Mouse (Mus musculus) embryo, embryonic 10 days (tissue): ENCODE data around the gene Gm973.
A peak's percentile ranks its signal among the peaks of the same experiment; 100 is the strongest.

Experiments used
- DNase-seq: peaks from one replicate; pipeline ENCODE4 v3.0.0-alpha.2; 2015; ENCODE audit warnings: low spot score

The Gm973 gene

DNA sequence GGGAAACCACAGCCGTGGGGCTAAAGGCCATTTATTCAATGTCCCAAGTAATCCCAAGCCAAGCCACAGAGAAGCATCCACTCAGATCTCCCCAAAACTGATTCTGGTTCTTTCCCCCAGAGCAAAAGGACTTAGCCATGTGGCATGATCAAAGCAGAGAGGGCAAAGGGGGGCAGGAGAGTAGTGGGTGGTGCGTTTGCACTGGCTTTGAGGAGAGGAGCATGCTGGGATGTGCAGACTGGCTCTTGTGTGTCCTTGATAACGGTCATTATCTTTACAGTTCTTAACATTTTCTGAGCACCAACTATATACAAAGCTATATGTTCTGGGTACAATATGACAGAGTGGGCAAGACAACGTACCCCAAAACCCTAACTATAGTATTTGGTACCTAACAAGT, 23.6 kb upstream of the Gm973 start:
- no peak for DNase-seq

DNA sequence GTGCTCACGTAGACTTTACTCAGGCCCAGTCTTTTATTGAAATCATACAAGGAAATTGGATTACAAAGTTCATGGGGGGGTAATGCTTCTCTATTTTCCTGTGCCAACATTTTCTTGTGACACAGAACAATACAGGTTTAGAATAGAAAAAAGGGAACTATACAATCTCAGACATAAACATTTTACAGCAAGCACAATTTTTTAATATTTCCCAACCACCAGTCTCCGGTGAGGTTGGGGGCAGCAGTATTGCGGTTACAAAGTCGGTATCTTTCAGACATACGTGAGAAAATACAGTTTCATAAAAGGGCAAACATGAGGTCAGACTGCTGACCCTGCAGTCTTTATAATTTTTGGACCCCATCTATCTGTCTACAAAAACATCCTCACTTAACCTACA, 20.1 kb upstream of the Gm973 start:
- no peak for DNase-seq

DNA sequence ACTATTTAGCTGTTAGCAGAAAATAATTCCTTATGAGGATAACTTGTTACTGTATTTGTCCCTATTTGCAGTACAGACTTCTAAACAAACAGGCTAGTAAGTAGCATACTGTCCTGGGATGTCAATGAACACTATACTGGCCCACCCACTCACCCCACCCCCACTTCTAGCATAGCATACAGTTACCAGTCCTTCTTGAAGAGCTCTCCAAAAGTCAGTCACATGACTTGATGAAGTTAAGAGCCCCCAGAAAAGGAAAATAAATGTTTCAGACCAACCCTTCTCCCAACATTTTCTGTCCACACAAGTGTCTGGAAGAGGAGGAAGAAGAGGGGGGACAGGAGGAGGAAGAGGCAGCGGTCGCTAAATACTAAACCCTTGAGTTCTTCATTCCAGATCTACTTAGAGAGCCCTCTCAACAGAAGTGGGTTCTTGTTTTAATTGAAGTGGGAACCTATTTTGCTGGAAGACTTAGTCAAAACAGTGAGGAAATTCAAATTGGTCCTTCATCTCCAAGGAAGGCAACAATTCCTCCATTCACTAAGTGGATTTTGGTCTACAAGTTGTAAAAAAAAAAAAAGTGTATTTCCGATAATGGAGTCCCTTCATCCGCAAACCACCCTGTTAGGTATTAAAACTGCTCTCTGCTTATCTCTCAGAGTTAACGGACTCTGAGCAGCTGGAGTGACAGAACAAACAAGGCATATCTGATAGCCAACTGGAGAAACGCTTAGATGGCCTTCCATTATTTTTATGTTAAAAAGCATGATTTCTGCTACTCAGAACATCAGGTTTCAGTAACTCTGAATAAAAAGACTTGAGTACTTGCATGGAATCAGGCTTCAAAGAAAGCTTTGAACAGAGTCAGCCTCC, 18.1 kb upstream of the Gm973 start:
- DNase-seq, result no peak

DNA sequence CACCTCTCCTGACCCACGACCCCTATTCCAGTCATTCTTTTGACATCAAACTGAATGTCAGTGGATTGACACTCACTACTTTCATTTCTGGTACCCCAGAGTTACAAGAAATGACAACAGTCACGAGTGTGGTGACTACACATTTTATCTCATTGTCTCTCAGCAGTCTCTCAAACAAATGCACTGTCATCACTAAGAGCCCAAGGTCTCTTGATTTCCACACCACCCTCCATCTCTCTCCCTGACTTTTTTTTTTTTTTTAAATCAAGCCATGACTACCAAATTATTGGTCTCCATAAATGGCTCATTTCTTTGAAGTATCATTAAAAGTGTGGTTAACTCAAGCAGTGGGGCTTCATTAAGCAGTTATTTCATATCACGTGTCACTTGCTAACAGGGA, 16.7 kb upstream of the Gm973 start:
- DNase-seq, result no peak

DNA sequence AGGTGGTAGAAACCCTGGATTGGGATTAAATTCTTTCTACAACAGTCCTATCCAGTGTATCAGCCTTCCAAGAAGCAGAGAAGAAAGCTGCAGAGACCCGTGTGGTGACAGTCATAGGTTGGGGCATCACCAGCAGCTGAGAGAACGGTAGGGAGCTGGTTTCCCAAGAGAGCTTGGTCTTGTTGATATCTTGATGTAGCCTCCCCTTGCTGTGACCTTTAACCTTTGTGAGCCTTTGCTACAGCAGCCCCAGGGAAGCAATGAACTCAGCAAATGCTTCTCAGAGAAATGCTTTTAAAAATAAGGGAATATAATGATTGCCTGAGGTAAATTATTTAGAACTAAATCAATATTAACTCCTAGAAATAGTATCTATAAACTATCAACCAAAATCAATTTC, 13.7 kb upstream of the Gm973 start:
- DNase-seq, result no peak

DNA sequence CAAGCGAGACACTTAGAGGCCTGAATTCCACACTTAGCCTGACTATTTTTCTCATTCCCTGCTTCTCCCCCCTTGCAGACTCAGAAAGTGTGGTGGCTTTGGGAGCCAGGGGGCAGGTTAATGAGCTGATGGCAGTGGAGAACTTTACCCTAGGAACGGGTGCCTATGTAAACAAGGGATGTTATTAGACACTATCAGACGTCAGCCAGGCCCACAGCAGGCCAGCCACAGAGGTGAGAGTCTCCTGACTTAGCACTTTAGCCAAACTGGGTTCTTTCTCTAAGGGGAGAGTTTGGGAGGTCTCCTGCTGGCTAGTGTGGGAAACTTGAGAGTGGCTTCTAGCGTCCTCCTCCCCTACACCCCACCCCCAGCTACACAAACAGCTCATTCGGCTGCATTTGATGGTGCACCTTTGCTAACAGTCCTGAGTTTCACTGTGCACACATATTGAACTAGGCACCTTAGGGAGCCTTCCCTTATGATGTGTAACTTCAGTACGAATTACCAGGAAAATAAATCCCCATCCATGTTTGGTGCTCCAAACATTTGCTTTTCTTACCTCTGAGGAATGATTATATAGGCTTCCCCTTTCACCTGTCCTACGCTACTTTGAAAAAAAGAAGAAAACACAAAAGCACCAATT, 12.3 kb upstream of the Gm973 start:
- DNase-seq, result no peak

DNA sequence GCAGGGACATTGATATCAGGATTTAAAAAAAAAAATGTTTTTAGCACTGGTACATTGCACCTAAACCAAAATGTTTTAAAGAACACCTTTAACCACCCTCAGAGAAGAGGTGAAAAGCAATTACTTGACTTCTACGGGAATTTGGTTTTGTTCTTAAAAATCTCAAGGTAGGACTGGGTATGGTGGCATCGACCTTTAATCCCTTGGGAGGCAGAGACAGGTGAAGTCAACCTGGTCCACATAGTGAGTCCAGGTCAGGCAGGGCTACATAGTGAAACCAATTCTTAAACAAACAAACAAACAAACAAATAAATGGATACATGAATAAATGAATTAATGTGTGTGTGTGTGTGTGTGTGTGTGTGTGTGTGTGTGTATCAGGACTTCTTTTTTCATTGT, 11.8 kb upstream of the Gm973 start:
- DNase-seq, result no peak

DNA sequence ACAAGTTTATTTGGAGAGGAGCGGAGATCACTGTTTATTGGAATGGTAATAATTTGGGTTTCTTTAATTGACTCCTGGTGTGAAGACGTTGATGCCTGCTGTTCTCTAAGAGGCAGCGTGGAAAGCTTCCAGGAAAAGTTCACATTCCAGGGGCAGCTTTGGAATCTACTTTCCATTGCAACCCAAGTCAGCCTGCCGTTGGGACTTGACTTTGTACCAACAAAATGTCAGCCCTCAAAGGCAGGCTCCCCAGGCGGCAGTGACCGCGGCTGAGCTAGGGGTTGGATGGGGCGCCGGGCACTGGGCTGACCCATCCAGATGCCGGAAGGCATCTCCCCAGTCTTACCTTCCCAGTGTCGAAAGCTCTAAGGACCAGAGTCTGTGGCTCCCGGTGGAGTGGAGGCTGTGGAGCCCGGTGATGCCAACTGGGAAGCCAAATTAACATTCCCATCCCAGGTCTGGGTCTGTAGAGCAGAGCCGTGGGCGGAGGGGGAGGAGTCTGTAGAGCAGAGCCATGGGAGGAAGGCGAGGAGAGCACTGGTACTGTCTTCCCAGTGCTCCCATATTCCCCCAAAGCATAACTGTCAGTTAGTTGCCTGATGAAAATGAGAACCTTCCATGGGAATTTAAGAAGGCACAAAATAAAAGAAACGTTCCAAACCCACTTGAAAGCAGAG, 7.5 kb upstream of the Gm973 start:
- DNase-seq, result peak; percentile 28

DNA sequence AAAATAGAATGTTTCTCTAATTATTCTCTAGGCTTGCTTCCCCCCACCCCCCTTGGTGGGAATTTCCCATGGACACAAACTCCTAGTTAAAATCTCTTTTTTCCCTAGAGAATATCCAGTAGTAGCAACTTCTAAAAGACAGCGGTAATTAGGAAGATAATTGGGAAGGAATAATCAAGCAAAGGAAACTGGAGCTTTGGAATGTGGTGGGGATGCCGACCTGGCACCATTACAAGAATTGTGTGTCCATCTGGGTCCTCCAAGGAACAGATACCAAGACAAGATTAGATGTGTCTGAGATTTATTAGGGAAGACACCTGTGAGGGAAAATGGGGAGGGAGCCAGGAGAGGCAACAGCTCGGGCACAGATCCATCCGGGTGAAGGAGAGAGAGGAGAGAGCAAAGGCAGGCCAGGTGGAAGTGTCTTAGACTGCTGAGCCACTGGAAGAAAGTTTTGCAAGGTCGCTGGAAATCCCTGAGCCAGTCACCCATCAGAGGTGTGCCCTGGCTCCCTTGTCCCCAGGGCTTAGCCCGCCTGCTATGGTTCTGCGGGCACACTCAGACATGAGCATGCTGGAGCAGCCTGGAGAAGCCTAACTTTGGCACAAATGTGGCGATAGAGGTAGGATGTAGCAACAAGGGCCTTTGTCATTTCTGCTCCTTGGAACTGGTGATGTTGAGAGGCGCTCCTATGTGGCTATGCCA, 4.3 kb upstream of the Gm973 start:
- DNase-seq, result no peak

DNA sequence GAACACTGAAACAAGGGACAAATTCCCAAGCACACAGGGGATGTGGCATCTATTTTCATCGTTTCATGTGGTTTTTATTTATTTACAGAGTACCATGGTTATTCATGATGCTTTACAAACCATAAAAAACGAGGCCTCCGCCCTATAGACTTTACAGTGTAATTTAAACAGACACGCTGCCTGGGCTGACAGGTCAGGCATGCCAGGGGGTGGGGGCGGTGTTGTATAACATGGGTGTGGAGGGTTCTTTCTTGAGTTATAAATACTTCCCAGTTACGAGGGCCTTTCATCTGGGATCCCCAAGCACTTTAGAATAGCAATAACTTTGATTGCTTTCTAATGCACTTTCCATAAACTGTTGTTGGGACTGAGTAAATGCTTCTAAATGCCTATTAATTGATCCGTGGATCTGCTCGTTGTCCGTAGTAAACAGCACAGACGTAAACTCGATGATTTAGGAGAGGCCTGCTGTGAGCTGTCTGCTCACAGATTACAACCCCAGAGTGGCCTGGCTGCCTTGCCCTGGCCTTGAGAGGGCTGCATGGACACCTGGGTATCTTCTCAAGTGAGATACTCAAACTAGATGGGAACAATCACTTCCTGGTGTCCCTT, 4.3 kb downstream of the Gm973 start:
- peak; percentile 27 for DNase-seq

DNA sequence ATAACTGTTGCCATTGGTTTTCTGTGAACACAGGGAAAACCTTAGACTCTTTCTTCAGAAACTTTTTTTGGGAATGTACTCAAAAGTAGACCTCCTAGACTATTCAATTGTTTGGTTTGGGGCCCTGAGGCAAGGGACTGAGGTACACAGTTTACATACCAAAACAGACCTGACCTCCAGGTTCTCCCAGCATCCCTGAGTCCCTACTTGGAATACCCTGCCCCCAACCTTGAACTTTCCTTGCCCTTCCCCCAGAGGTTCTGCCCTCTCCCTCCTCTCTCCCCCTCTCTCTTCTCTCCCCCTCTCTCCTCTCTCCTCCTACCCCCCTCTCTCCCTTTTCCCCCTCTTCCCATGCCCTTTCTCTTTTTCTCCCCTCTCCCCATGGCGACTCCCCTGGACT, 6.4 kb downstream of the Gm973 start:
- no peak for DNase-seq

DNA sequence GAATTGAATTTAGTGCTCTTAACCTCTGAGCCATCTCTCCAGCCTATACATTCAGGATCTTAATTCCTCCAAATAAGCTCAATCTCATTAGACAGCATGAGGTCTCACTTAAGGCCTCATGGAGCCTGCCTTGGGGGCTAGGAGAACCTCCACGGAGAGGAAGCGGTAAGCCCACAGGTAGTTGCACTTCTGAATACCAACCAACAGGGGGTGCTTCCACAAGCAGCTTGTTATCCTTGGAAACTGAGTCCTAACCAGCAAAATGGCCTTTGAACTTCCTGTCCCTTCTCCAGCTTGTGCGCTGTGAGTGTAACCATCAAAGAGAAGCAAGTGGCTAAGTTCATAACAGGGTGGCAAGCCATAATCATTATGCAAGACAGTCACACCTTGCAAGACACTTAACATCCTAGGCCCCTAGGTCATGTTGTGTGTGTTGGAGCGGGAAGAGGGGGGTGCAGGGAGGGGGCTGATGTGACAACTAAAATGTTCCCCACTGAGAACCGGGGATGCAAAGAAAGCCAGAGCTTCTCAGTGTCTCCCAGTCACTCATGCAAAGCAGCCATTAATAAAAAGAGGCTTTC, 7.4 kb downstream of the Gm973 start:
- peak; percentile 34 for DNase-seq

DNA sequence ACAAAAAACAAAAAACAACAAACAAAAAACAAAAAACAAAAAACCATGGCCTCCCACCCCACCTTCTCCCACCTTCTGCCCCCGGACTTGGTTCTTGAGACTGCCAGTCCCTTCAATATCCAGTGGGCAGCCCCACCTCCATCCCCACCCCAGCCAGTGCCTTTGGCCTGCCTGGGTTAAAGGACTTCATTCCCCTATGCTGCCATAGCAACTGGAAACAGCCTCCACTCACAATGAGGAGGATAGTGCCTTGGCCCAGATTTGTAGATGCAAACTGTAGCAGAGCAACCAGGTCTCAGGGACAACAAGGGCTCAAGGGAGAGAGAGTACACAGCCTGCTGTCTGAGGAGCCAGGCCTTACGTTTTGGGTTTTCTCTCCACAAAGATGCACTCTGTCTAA, 8.0 kb downstream of the Gm973 start:
- peak; percentile 72 for DNase-seq

DNA sequence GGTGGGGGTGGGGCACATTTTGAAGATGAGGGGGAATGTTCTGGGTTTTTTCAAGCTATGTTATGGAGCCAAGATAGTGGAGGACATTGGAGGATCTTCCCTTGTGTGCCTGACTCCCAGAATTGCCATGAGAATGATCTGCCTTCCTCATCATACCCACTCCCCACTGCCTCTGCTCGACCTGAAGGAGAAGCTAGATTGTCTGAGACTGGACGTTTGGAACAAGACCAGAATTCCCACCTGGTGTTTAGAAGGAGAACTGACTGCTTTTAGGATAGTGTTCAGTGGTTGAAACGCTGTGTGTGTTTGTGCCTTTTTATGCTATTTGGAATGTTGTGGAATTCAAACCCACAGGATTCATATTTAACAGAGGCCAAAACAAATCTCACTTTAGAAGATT, 8.7 kb downstream of the Gm973 start:
- DNase-seq, result no peak

DNA sequence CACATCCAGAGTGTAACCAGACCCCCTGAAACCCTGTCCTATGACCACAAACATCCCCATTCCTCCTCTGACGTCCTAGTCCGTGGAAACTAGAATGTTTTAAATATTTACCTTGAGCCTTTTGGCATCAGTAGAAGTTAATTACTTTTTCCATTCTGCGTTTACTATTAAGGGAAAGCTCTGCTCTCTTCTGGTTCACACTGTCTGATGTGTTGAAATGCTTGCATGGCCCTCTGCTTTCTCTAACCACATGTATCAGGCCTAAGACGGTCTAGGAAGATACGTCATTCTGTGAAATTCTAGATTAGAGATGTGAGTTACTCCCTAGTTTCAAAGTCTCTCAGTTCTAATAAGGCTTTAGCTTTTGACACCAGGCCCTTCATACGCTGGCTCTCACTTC, 11.2 kb downstream of the Gm973 start:
- DNase-seq, result no peak

DNA sequence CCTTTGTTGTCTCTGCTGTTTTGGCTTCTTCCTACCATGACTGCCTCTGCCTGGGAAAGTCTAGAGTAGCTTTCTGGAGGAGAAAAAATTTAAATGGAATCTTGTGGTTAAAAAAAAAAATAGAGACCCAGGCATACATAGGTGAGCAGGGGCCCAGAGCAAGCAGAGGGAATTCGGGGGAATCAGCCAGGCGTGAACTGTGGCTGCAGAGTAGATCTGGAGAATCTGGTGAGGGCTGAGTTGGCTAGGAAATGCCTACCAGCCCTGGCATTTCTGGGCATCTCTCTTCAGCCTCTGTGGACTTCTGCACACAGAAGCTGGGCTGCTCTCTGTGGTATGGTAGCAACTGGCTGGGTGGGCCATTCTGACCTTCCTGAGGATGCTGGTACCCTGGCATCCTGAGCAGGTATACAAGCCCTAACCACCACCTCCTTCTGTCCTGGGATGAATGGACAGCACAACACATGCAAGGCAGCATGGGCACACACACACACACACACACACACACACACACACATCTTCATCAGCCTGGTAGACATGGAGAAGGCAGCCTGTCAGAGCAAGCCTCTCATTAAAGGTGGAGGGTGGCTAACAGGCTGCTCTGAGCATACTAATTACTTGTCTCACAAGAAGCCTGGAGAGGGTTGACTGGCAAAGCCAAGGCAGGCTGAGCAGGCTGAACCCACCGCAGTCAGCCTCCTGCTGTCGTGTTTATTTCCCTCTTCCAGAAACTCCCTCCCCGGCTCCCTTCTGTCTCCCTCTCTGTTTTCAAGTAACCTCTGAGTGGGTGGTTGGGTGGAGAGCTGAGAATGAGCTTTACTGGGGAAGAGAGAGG, 19.1 kb downstream of the Gm973 start:
- DNase-seq, result no peak

DNA sequence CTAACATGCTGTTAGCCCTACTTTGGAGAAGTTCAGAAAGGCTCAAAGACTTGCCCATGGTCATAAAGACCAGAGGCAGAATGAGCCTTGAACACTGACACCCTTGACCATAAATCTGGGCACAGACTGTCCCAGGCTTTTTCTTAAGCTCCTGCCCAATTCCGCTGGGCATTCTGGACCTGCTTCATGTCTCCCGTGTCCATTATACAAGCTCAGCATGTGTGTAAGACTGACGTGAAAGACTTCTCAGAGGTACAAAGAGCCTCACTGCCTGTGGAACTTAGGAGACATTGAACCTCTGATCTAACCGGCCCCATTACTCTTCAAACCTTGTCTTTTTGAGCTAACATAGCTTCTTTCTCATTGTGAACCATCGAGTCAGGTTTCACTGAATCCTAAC, 22.3 kb downstream of the Gm973 start:
- no peak for DNase-seq

DNA sequence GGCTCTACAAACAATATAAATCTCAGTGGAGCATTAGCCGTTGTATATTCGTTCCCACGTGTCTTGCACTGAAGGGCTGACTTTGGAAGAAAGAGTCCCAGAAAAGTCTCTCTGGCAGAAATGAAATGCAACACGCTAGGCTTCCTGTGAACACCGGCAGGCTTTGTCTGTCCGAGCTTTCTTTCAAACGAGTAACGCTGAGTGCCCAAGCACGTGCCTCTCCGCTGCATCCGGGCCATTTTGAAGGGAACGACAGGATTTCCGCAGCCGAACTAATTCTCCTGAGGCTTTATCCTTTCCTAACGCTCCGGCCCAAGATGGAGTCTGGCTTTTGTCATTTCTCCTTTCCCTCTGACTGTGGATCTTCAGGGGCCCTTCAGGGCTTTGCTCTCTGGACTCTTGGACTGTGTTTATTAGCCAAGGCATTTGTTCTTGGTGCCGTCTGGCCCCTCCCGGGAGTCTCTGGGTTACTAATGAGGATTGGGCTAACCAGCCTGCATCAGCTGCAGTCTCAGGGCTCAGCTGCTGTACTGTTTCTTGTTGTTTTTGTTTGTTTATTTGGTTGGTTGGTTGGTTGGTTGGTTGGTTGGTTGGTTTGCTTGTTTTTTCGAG, 24.6 kb downstream of the Gm973 start:
- no peak for DNase-seq

DNA sequence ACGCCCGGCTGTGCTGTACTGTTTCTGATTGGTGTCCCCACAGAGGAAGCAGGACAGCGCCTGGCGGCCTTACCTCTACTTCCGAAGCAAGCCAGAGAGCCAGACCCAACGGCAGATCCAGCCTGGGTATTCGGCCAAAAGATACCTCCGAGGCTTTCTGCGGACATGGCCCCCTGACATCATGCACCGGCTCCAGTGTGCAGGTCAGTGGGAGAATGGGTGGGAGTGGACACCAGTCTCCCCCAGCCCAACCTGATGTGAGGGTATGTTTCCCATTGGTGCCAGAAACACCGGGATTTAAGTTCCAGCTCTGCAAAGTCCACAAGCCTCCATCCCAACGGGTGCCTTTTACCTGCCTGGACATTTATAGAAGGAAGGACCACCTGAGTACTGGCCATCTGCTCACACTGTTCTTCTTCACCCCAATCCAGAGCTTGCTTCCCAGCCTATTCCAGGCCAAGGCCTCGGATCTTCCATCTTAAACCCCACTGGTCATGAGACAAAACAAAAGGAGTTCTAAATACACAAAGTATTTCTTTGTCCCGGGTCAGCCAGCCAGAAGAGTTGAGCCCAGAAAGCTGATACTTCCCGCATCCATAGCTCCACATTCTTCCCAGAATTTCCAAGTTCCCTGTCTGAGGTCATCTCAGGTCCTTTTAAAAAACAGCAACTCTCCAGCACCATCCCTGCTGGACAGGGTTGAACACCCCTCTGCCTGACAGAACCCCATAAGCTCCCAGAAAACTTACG, 25.4 kb downstream of the Gm973 start:
- no peak for DNase-seq

DNA sequence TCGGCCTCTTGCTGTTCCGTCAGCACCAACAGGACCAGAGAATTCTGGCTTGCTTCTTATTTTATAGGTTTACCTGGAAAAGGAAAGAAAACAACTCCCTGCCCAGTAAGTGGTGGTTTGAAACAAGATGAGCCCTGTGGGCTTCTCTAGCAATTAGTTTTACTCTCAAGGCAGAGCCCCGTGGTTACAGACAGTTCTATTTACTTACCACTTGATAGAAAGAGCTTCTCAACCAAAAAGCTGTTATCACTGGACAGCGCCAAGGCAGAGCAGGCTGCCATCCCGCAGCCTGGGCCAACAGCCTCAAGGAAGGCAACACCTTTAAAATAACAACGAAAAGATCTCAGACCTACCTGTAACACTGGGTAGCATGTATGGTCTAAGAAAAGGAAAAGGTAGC, 26.2 kb downstream of the Gm973 start:
- DNase-seq, result no peak
